8 mouse cellular contexts compared by ENCODE assay signal in genomic region chr3:89281579-89282290, GRCm38 (mm10). TPM values are rescaled to one million over a fixed set of nuclear protein-coding genes. Genes with fewer than 3 reads are reported as not detected.
DNase-seq lines count a peak whose midpoint lies in the region; ATAC-seq and TF ChIP-seq lines count a peak whose summit lies in the region.

No protein-coding gene starts in this region.

- peak; percentile 94 for DNase-seq in 3T3-L1 (ENCODE audit: low read depth, low spot score)
- peak; percentile 92 for DNase-seq in adrenal gland, postnatal 14 days
- peak; percentile 89 for DNase-seq in heart, embryonic 10.5 days (ENCODE audit: low spot score)
- DNase-seq in spleen, postnatal 4 days (ENCODE audit: low spot score in 2 of 2) = peak; percentile 74 to 92

- peaks cover 19% of the 10 kb centered on the region for H3K27me3 ChIP-seq in embryonic facial prominence, embryonic 12.5 days
- 0 out of 2 replicates have a peak, but pooled peaks cover 13% of the 10 kb centered on the region for H3K27me3 ChIP-seq in heart, embryonic 10.5 days (ENCODE audit: insufficient read depth, poor library complexity, severe bottlenecking)
- peaks cover 2% of the 10 kb centered on the region for H3K27me3 ChIP-seq in kidney, embryonic 14.5 days (ENCODE audit: control insufficient read depth, insufficient read depth, low read length)
- H3K27me3 ChIP-seq in liver, embryonic 12.5 days (replicated peaks) = peaks cover 87% of the 10 kb centered on the region
- H3K27me3 ChIP-seq in myocyte (ENCODE audit: control insufficient read depth, insufficient read depth, insufficient read length) = peaks cover 7% of the 10 kb centered on the region

- H3K4me2 ChIP-seq in embryonic facial prominence, embryonic 12.5 days (replicated peaks) = peak overlapping the region; percentile 93
- peak overlapping the region; percentile 65 for H3K4me2 ChIP-seq in kidney, embryonic 14.5 days (replicated peaks; ENCODE audit: low read depth, low read length)
- peak overlapping the region; percentile 69 for H3K4me2 ChIP-seq in liver, embryonic 12.5 days
- peak overlapping the region; percentile 83 for H3K4me2 ChIP-seq in myocyte (ENCODE audit: low read depth)

- H3K27ac ChIP-seq in embryonic facial prominence, embryonic 12.5 days = no peak overlapping the region
- peak overlapping the region; percentile 92 for H3K27ac ChIP-seq in heart, embryonic 10.5 days
- H3K27ac ChIP-seq in kidney, embryonic 14.5 days (ENCODE audit: low read depth, low read length) = peak overlapping the region; percentile 59; the same call in 1 of the 2 replicates
- no peak overlapping the region for H3K27ac ChIP-seq in liver, embryonic 12.5 days

- WGBS in embryonic facial prominence, embryonic 12.5 days = 11% methylated on average over 20 of the region's 20 CpGs
- WGBS in heart, embryonic 10.5 days = 11% methylated on average over 20 of the region's 20 CpGs
- WGBS in kidney, embryonic 14.5 days = 13% methylated on average over 20 of the region's 20 CpGs
- WGBS in liver, embryonic 12.5 days (ENCODE audit: insufficient replicate concordance) = 14% methylated on average over 20 of the region's 20 CpGs

- H3K9ac ChIP-seq in embryonic facial prominence, embryonic 12.5 days = peak overlapping the region; percentile 53
- H3K9ac ChIP-seq in kidney, embryonic 14.5 days (ENCODE audit: low read depth, low read length) = peak overlapping the region; percentile 50; the same call in 1 of the 2 replicates
- no peak overlapping the region for H3K9ac ChIP-seq in liver, embryonic 12.5 days

- H3K4me1 ChIP-seq in embryonic facial prominence, embryonic 12.5 days = peaks cover 45% of the 10 kb centered on the region
- H3K4me1 ChIP-seq in heart, embryonic 10.5 days = peaks cover 57% of the 10 kb centered on the region
- peaks cover 44% of the 10 kb centered on the region for H3K4me1 ChIP-seq in kidney, embryonic 14.5 days (ENCODE audit: control insufficient read depth, insufficient read depth, low read length)
- H3K4me1 ChIP-seq in liver, embryonic 12.5 days = peaks cover 49% of the 10 kb centered on the region

- no peak overlapping the region for H3ac ChIP-seq in myocyte (ENCODE audit: control insufficient read depth, insufficient read length)

- H3K9me3 ChIP-seq in embryonic facial prominence, embryonic 12.5 days = no peaks in the 10 kb centered on the region
- no peaks in the 10 kb centered on the region for H3K9me3 ChIP-seq in heart, embryonic 10.5 days
- no peaks in the 10 kb centered on the region for H3K9me3 ChIP-seq in kidney, embryonic 14.5 days (ENCODE audit: control insufficient read depth, low read length)
- H3K9me3 ChIP-seq in liver, embryonic 12.5 days (replicated peaks) = no peaks in the 10 kb centered on the region

- H3K79me2 ChIP-seq in myocyte (ENCODE audit: control insufficient read depth, insufficient read depth) = no peaks in the 10 kb centered on the region

- no peaks in the 10 kb centered on the region for H3K36me3 ChIP-seq in embryonic facial prominence, embryonic 12.5 days
- H3K36me3 ChIP-seq in heart, embryonic 10.5 days = 0 out of 2 replicates have a peak, but pooled peaks cover 2% of the 10 kb centered on the region
- no peaks in the 10 kb centered on the region for H3K36me3 ChIP-seq in kidney, embryonic 14.5 days (ENCODE audit: control insufficient read depth, insufficient read depth, low read length)
- H3K36me3 ChIP-seq in liver, embryonic 12.5 days = no peaks in the 10 kb centered on the region
- H3K36me3 ChIP-seq in myocyte (ENCODE audit: control insufficient read depth, insufficient read depth) = no peaks in the 10 kb centered on the region

- ATAC-seq in embryonic facial prominence, embryonic 12.5 days (ENCODE audit: insufficient number of reproducible peaks, insufficient read depth, low FRiP score, low TSS enrichment) = no peak
- ATAC-seq in kidney, embryonic 14.5 days (ENCODE audit: low FRiP score, low TSS enrichment) = no peak
- ATAC-seq in liver, embryonic 12.5 days = no peak

- peak overlapping the region; percentile 51 for H3K4me3 ChIP-seq in embryonic facial prominence, embryonic 12.5 days
- peak overlapping the region; percentile 77 for H3K4me3 ChIP-seq in heart, embryonic 10.5 days
- H3K4me3 ChIP-seq in kidney, embryonic 14.5 days (ENCODE audit: low read length) = peak overlapping the region; percentile 51
- H3K4me3 ChIP-seq in liver, embryonic 12.5 days = peak overlapping the region; percentile 50
- H3K4me3 ChIP-seq in myocyte = peak overlapping the region; percentile 59

- no peak for TF ChIP-seq POLR2A in myocyte (IDR thresholded peaks at IDR 0.05; ENCODE audit: insufficient read length, low read depth)

TF ChIP-seq in myocyte, 11 proteins besides CTCF, POLR2A, EP300 and RAD21:
- TF ChIP-seq TCF12 (IDR thresholded peaks at IDR 0.05; ENCODE audit: insufficient read depth, poor library complexity, severe bottlenecking) (no peak), POLR2AphosphoS2 (IDR thresholded peaks at IDR 0.05; ENCODE audit: insufficient read length, low read depth) (no peak), SRF (IDR thresholded peaks at IDR 0.05; ENCODE audit: control insufficient read depth, insufficient read length, low read depth) (no peak), E2F4 (IDR thresholded peaks at IDR 0.05; ENCODE audit: insufficient read depth) (no peak), TCF3 (IDR thresholded peaks at IDR 0.05; ENCODE audit: insufficient read length, low read depth) (no peak), MYOG (IDR thresholded peaks at IDR 0.05; ENCODE audit: control insufficient read depth in 1 of 3, insufficient read depth in 1 of 3, insufficient read length in 2 of 3, low read depth in 2 of 3) (no peak), CEBPB (IDR thresholded peaks at IDR 0.05; ENCODE audit: insufficient read depth, poor library complexity, severe bottlenecking) (no peak), REST (IDR thresholded peaks at IDR 0.05; ENCODE audit: insufficient read depth, insufficient read length) (no peak), USF1 (IDR thresholded peaks at IDR 0.05; ENCODE audit: low read depth) (no peak), MAX (IDR thresholded peaks at IDR 0.05; ENCODE audit: low read depth) (no peak), MYOD1 (IDR thresholded peaks at IDR 0.05; ENCODE audit: control insufficient read depth in 1 of 3, insufficient read length in 2 of 3, low read depth in 2 of 3) (no peak)

RNA-seq across cellular contexts. Expression of gene Efna1, which starts 0.8 kb away (rescaled TPM):
- total RNA-seq in adrenal gland, postnatal 14 days (2021) = 19.1 and 21.9 TPM in 2 replicates
- 32.6 and 36.1 TPM in 2 replicates for polyA plus RNA-seq in embryonic facial prominence, embryonic 12.5 days (2016; fragmentation: Nextera tagmentation; extraction: Ambion mirVana)
- polyA plus RNA-seq in heart, embryonic 10.5 days (2016; fragmentation: Nextera tagmentation; extraction: Ambion mirVana) = 32.0 and 37.7 TPM in 2 replicates
- polyA plus RNA-seq in kidney, embryonic 14.5 days (2014; fragmentation: Nextera tagmentation; extraction: Ambion mirVana) = 45.4 and 58.8 TPM in 2 replicates
- 5.2 and 5.3 TPM in 2 replicates for polyA plus RNA-seq in liver, embryonic 12.5 days (2016; fragmentation: Nextera tagmentation; extraction: Ambion mirVana)
- 8.2 TPM for polyA plus RNA-seq in myocyte (2012; fragmentation: generic; extraction: Trizol)

RNA-seq across cellular contexts. Expression of gene Slc50a1, which starts 11.4 kb away (rescaled TPM):
- total RNA-seq in adrenal gland, postnatal 14 days (2021) = 40.4 and 54.7 TPM in 2 replicates
- 56.6 and 62.0 TPM in 2 replicates for polyA plus RNA-seq in embryonic facial prominence, embryonic 12.5 days (2016; fragmentation: Nextera tagmentation; extraction: Ambion mirVana)
- polyA plus RNA-seq in heart, embryonic 10.5 days (2016; fragmentation: Nextera tagmentation; extraction: Ambion mirVana) = 39.9 and 42.4 TPM in 2 replicates
- 55.1 and 64.1 TPM in 2 replicates for polyA plus RNA-seq in kidney, embryonic 14.5 days (2014; fragmentation: Nextera tagmentation; extraction: Ambion mirVana)
- polyA plus RNA-seq in liver, embryonic 12.5 days (2016; fragmentation: Nextera tagmentation; extraction: Ambion mirVana) = 19.3 and 21.6 TPM in 2 replicates
- polyA plus RNA-seq in myocyte (2012; fragmentation: generic; extraction: Trizol) = 48.7 TPM

RNA-seq across cellular contexts. Expression of gene Dpm3, which starts 22.6 kb away (rescaled TPM):
- 107 and 116 TPM in 2 replicates for total RNA-seq in adrenal gland, postnatal 14 days (2021)
- 101 and 103 TPM in 2 replicates for polyA plus RNA-seq in embryonic facial prominence, embryonic 12.5 days (2016; fragmentation: Nextera tagmentation; extraction: Ambion mirVana)
- 76.7 and 86.0 TPM in 2 replicates for polyA plus RNA-seq in heart, embryonic 10.5 days (2016; fragmentation: Nextera tagmentation; extraction: Ambion mirVana)
- polyA plus RNA-seq in kidney, embryonic 14.5 days (2014; fragmentation: Nextera tagmentation; extraction: Ambion mirVana) = 134 and 200 TPM in 2 replicates
- polyA plus RNA-seq in liver, embryonic 12.5 days (2016; fragmentation: Nextera tagmentation; extraction: Ambion mirVana) = 72.3 and 73.6 TPM in 2 replicates
- polyA plus RNA-seq in myocyte (2012; fragmentation: generic; extraction: Trizol) = 222 TPM

RNA-seq across cellular contexts. Expression of gene Trim46, which starts 35.6 kb away (rescaled TPM):
- 1.4 and 3.2 TPM in 2 replicates for total RNA-seq in adrenal gland, postnatal 14 days (2021)
- polyA plus RNA-seq in embryonic facial prominence, embryonic 12.5 days (2016; fragmentation: Nextera tagmentation; extraction: Ambion mirVana) = 6.2 and 7.7 TPM in 2 replicates
- polyA plus RNA-seq in heart, embryonic 10.5 days (2016; fragmentation: Nextera tagmentation; extraction: Ambion mirVana) = 0.79 and 1.9 TPM in 2 replicates
- 2.8 and 3.6 TPM in 2 replicates for polyA plus RNA-seq in kidney, embryonic 14.5 days (2014; fragmentation: Nextera tagmentation; extraction: Ambion mirVana)
- polyA plus RNA-seq in liver, embryonic 12.5 days (2016; fragmentation: Nextera tagmentation; extraction: Ambion mirVana) = 0.31 and 0.38 TPM in 2 replicates
- 15.2 TPM for polyA plus RNA-seq in myocyte (2012; fragmentation: generic; extraction: Trizol)

RNA-seq across cellular contexts. Expression of gene Krtcap2, which starts 36.0 kb away (rescaled TPM):
- total RNA-seq in adrenal gland, postnatal 14 days (2021) = 95.0 and 110 TPM in 2 replicates
- 297 and 306 TPM in 2 replicates for polyA plus RNA-seq in embryonic facial prominence, embryonic 12.5 days (2016; fragmentation: Nextera tagmentation; extraction: Ambion mirVana)
- 244 and 260 TPM in 2 replicates for polyA plus RNA-seq in heart, embryonic 10.5 days (2016; fragmentation: Nextera tagmentation; extraction: Ambion mirVana)
- 321 and 407 TPM in 2 replicates for polyA plus RNA-seq in kidney, embryonic 14.5 days (2014; fragmentation: Nextera tagmentation; extraction: Ambion mirVana)
- polyA plus RNA-seq in liver, embryonic 12.5 days (2016; fragmentation: Nextera tagmentation; extraction: Ambion mirVana) = 170 and 187 TPM in 2 replicates
- 371 TPM for polyA plus RNA-seq in myocyte (2012; fragmentation: generic; extraction: Trizol)

Comparison
In these comparisons a context has a peak if more than half of its experiments do, and no peak if none do; other contexts are left out.
1. H3K27ac ChIP-seq: peak in heart, embryonic 10.5 days (single experiment) and kidney, embryonic 14.5 days (single experiment); none in embryonic facial prominence, embryonic 12.5 days (single experiment) and liver, embryonic 12.5 days (single experiment).
2. Peak in every context shown above with its lines, with median percentiles within 50 percentile points of each other: DNase-seq, H3K4me2 ChIP-seq and H3K4me3 ChIP-seq.